Mouse (Mus musculus): Measurements from ENCODE around the gene Jpt1. TPM values are rescaled to one million over a fixed set of nuclear protein-coding genes. Genes with fewer than 3 reads are reported as not detected.
"Not testable (repeated sequence)": the region's sequence is repeated elsewhere in the genome, so short reads cannot be mapped to it uniquely, and the experiment has no call there.

The Jpt1 gene
- polyA plus RNA-seq, 1 experiment from 2014 or later = 1,597 TPM

DNA sequence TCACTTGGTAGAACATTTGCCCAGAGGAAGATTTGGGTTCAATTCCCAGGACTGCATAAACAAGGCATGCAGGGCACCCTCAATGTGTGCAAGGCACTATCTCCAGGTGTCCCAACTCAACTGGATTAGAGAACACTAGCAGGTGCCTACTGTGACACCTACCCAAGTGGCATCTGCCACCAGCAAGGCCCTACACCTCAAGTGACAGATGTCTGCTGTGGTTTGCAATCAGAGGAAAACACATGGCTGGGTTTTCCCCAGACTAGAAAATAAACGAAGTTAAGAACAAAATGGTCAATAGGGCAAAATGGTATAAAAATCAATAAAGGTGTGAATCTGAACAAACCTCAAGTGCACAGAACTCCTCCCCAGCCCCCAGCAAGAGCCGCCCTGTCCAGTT is 6.1 kb downstream of the Jpt1 start:
- Histone ChIP-seq H3K4me1 (ENCODE audit: control insufficient read depth, insufficient read depth, low read length) (peaks cover 53% of the 10 kb centered on the region), H3K4me3 (ENCODE audit: low read depth, low read length) (no peak overlapping the region), H3K36me3 (ENCODE audit: control insufficient read depth, insufficient read depth, low read length) (no peaks in the 10 kb centered on the region), H3K27ac (ENCODE audit: low read length) (no peak overlapping the region), H3K9ac (ENCODE audit: low read depth, low read length) (no peak overlapping the region), H3K27me3 (ENCODE audit: control insufficient read depth, insufficient read depth, low read depth, low read length) (no peaks in the 10 kb centered on the region), H3K9me3 (replicated peaks; ENCODE audit: control insufficient read depth, low read length, poor library complexity, severe bottlenecking) (no peaks in the 10 kb centered on the region), H3K4me2 (ENCODE audit: low read length) (no peak overlapping the region)
- ATAC-seq = no peak
- 86% methylated on average over 2 of the region's 2 CpGs for WGBS

DNA sequence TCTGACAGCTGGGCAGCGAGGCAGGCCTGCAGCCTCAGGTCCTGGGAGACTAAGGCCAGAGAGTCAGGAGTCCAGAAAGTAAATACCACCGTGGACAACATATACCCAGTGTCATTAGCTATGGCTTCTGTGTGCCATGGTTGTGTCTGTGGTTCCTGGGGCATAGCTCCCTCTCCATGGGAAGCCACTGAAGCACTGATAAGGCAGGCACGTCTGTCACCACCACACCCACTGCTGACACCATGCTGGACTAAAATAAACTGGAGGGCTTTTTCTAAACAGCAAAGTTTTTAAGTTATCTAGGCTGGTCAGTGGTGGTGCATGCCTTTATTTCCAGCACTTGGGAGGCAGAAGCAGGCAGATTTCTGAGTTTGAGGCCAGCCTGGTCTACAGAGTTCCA is 7.6 kb downstream of the Jpt1 start:
- ATAC-seq = no peak

DNA sequence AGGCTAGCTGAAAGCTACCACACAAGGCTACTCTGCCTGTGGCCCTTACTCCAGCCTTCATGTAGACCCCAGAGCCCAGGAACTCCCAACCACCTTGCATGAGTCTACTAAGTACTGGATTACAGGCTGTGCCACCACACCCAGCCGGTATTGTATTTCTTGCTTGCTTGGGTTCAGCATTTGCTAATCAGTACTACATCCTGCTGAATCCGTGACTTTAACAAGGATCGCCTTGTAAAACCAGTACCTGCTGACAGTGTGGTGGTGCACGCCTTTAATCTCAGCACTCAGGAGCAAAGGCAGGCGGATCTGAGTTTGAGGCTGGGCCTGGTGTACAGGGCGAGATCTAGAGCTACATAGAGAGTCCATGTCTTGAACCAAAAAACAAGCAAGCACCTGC is 11.6 kb downstream of the Jpt1 start:
- no peak overlapping the region for H3K27ac ChIP-seq (ENCODE audit: low read length)
- no peaks in the 10 kb centered on the region for H3K9me3 ChIP-seq (replicated peaks; ENCODE audit: control insufficient read depth, low read length, poor library complexity, severe bottlenecking)
- ATAC-seq = no peak
- no peaks in the 10 kb centered on the region for H3K27me3 ChIP-seq (ENCODE audit: control insufficient read depth, insufficient read depth, low read depth, low read length)
- H3K4me1 ChIP-seq (ENCODE audit: control insufficient read depth, insufficient read depth, low read length) = peaks cover 21% of the 10 kb centered on the region
- no peak overlapping the region for H3K4me3 ChIP-seq (ENCODE audit: low read depth, low read length)
- 97% methylated on average over 6 of the region's 6 CpGs for WGBS
- H3K36me3 ChIP-seq (ENCODE audit: control insufficient read depth, insufficient read depth, low read length) = peaks cover 34% of the 10 kb centered on the region
- no peak overlapping the region for H3K4me2 ChIP-seq (ENCODE audit: low read length)
- no peak overlapping the region for H3K9ac ChIP-seq (ENCODE audit: low read depth, low read length)

More for the DNA sequence above, 7.6 kb downstream of the Jpt1 start:
- Histone ChIP-seq H3K27me3 (ENCODE audit: control insufficient read depth, insufficient read depth, low read depth, low read length) (no peaks in the 10 kb centered on the region), H3K9me3 (replicated peaks; ENCODE audit: control insufficient read depth, low read length, poor library complexity, severe bottlenecking) (no peaks in the 10 kb centered on the region), H3K4me3 (ENCODE audit: low read depth, low read length) (no peak overlapping the region), H3K9ac (ENCODE audit: low read depth, low read length) (no peak overlapping the region), H3K4me2 (ENCODE audit: low read length) (no peak overlapping the region), H3K36me3 (ENCODE audit: control insufficient read depth, insufficient read depth, low read length) (peaks cover 7% of the 10 kb centered on the region), H3K4me1 (ENCODE audit: control insufficient read depth, insufficient read depth, low read length) (peaks cover 52% of the 10 kb centered on the region), H3K27ac (ENCODE audit: low read length) (no peak overlapping the region)
- WGBS = 67% methylated on average over 3 of the region's 3 CpGs

DNA sequence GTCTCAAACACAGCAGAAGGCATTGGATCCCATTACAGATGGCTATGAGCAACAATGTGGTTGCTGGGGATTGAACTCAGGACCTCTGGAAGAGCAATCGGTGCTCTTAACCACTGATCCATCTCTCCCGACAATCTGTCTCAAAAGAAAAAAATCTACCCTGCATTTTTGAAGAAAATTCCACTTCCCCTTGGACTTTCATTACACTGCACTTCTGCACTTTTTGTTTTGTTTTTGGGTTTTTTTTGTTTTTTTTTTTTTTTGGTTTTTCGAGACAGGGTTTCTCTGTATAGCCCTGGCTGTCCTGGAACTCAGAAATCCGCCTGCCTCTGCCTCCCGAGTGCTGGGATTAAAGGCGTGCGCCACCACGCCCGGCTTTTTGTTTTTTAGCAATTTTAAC is 17.6 kb downstream of the Jpt1 start:
- H3K4me3 ChIP-seq (ENCODE audit: low read depth, low read length); H3K4me1 ChIP-seq (ENCODE audit: control insufficient read depth, insufficient read depth, low read length); H3K4me2 ChIP-seq (ENCODE audit: low read length); H3K27ac ChIP-seq (ENCODE audit: low read length); H3K9me3 ChIP-seq (replicated peaks; ENCODE audit: control insufficient read depth, low read length, poor library complexity, severe bottlenecking); H3K9ac ChIP-seq (ENCODE audit: low read depth, low read length); ATAC-seq; H3K27me3 ChIP-seq (ENCODE audit: control insufficient read depth, insufficient read depth, low read depth, low read length): not testable (repeated sequence)
- peaks cover 32% of the 10 kb centered on the region for H3K36me3 ChIP-seq (ENCODE audit: control insufficient read depth, insufficient read depth, low read length)
- WGBS = 90% methylated on average over 9 of the region's 9 CpGs

DNA sequence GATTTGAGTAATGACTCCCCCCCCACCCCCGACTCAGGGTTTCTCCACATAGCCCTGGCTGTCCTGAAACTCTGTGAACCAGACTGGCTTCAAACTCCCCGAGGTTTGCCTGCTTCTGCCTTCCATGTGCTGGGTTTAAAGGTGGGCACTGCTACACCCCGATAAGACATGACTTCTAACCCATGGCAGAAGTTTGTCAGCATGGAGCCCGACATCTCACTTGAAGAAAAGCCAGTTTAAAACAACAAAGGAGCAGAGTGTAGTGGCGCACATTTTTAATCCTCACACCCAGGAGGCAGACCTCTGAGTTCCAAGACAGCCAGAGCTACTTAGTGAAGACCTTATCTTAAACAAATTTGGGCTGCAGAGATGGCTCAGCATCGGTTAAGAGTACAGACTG is 21.8 kb downstream of the Jpt1 start:
- no peak for ATAC-seq
- Histone ChIP-seq H3K4me2 (ENCODE audit: low read length) (peak overlapping the region; percentile 62), H3K9me3 (replicated peaks; ENCODE audit: control insufficient read depth, low read length, poor library complexity, severe bottlenecking) (no peaks in the 10 kb centered on the region), H3K27me3 (ENCODE audit: control insufficient read depth, insufficient read depth, low read depth, low read length) (no peaks in the 10 kb centered on the region), H3K27ac (ENCODE audit: low read length) (no peak overlapping the region), H3K4me1 (ENCODE audit: control insufficient read depth, insufficient read depth, low read length) (peaks cover 14% of the 10 kb centered on the region), H3K36me3 (ENCODE audit: control insufficient read depth, insufficient read depth, low read length) (peaks cover 4% of the 10 kb centered on the region; the same call in 1 of the 2 replicates), H3K9ac (ENCODE audit: low read depth, low read length) (peak overlapping the region; percentile 75; the same call in 1 of the 2 replicates), H3K4me3 (ENCODE audit: low read depth, low read length) (peak overlapping the region; percentile 57)
- WGBS = 33% methylated on average over 6 of the region's 6 CpGs

DNA sequence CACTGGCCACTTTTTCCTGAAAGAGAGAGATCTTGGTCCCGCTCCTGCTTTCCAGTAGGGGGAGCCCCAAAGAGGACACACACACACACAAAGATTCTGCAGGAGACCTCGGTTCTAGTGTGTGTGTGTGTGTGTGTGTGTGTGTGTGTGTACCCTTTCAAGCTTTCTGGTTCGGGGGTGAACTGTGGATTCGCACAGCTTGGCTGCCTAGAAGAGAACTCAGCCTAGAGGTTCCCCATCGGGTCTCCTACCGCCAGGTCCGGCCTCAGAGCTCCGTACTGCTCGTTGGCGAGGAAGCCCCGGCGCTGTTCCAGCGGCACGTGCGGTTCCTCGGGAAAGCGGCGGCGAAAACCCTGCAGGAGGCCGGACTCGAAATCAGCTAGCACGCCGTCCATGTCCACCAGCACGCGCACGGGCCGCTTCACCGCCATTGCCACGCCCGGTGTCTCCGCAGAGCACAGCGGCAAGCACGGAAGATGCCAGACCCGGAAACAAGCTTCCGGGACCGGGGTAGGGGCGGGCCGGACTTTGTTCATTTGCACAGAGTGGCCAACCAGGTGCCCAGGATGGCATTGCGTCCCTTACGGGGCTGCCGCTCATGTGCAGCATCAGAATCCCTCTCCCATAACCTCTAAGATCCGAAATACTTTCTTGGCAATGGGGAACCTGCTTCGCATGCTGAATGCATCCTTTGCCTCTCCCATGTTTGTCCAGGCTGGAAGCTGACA is 22.7 kb downstream of the Jpt1 start, which contains the start of gene Nt5c:
Gene Nt5c, minus strand, starts transcription at position 507 of the 728 bp plus-strand sequence.
- peak; percentile 93 for ATAC-seq
- no peaks in the 10 kb centered on the region for H3K9me3 ChIP-seq (replicated peaks; ENCODE audit: control insufficient read depth, low read length, poor library complexity, severe bottlenecking)
- H3K36me3 ChIP-seq (ENCODE audit: control insufficient read depth, insufficient read depth, low read length) = no peaks in the 10 kb centered on the region; the same call in 1 of the 2 replicates
- peak within 1 kb of the TSS; percentile 62 for H3K4me2 ChIP-seq (ENCODE audit: low read length)
- peak within 1 kb of the TSS; percentile 75 for H3K9ac ChIP-seq (ENCODE audit: low read depth, low read length)
- H3K4me3 ChIP-seq (ENCODE audit: low read depth, low read length) = peak within 1 kb of the TSS; percentile 57
- peak within 1 kb of the TSS; percentile 76 for H3K27ac ChIP-seq (ENCODE audit: low read length)
- under 1% methylated on average over 43 of the region's 43 CpGs for WGBS
- H3K27me3 ChIP-seq (ENCODE audit: control insufficient read depth, insufficient read depth, low read depth, low read length) = no peaks in the 10 kb centered on the region
- peaks cover 14% of the 10 kb centered on the region for H3K4me1 ChIP-seq (ENCODE audit: control insufficient read depth, insufficient read depth, low read length)

DNA sequence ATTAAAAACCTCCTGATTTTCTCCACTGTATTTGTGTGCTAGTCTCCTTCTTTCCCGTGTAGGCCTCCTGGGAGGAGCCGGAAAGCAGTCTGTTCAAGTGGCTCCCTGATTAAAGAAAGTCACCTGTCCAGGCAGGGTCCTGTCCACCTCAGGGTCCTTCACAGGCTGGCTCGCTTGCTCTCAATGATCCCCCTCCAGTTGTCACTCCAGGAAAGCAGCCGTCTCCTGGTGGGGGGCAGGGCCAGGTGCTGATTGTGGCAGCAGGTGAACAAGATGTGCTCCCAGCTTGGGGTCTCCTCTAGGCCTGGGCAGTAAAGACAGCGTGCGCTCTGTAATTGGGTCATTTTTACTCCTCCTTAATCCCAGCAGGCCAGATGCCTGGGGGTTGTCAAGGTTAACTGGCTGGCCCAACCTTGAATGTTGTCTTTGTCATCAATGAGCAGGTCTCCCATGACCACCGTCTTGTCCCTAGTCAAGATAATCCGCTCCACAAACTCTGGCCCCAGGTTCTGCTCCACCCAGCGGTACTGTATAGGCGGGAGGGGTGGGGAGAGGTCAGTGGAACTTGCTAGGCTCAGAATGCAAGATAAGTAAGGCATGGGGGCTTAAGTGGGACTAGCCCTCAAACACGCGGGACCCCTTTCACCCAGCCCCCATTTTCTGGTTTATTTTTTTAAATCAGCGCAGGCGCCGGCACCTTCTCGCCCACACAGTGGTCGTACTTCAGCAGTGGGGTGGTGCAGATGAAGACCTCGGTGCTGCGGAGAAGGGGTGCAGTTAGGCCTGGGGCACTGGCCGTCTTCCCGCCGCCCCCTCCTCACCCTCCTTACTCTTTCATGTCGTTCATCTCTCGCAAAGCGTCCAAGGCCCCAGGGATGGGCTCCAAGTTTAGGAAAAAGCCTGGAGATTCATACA is 23.5 kb downstream of the Jpt1 start:
- 20% methylated on average over 25 of the region's 25 CpGs for WGBS
- H3K27ac ChIP-seq (ENCODE audit: low read length) = peak overlapping the region; percentile 2; the same call in 1 of the 2 replicates

DNA sequence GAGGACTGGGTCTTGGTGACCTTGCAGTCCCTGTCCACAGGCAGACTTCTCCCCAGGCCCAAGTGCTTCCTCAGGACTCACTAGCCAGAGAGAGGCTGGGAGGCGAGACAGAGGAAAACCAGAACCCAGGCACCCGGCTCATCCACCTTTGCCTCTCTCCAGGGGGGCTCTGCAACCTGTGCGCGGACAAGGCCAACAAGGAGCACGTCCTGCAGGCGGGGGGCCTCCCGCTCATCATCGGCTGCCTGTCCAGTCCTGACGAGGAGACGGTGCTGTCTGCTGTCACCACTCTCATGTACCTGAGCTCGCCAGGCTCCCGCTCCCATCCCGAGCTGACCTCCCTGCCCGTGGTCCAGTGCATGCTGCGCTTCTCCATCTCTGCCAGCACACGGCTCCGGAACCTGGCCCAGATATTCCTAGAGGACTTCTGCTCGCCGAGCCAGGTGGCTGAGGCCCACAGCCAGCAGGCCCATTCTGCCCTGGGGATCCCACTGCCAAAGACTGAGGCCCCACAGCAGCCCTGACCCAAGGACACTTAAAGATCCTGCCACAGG is 25.6 kb downstream of the Jpt1 start:
- Histone ChIP-seq H3K4me3 (ENCODE audit: low read depth, low read length) (no peak overlapping the region), H3K27me3 (ENCODE audit: control insufficient read depth, insufficient read depth, low read depth, low read length) (no peaks in the 10 kb centered on the region), H3K4me1 (ENCODE audit: control insufficient read depth, insufficient read depth, low read length) (peaks cover 17% of the 10 kb centered on the region), H3K36me3 (ENCODE audit: control insufficient read depth, insufficient read depth, low read length) (no peaks in the 10 kb centered on the region; the same call in 1 of the 2 replicates), H3K4me2 (ENCODE audit: low read length) (no peak overlapping the region), H3K9ac (ENCODE audit: low read depth, low read length) (no peak overlapping the region), H3K9me3 (replicated peaks; ENCODE audit: control insufficient read depth, low read length, poor library complexity, severe bottlenecking) (no peaks in the 10 kb centered on the region), H3K27ac (ENCODE audit: low read length) (no peak overlapping the region)
- ATAC-seq = no peak
- WGBS = 92% methylated on average over 18 of the region's 19 CpGs

More for the DNA sequence above, 23.5 kb downstream of the Jpt1 start:
- Histone ChIP-seq H3K9me3 (replicated peaks; ENCODE audit: control insufficient read depth, low read length, poor library complexity, severe bottlenecking) (no peaks in the 10 kb centered on the region), H3K4me2 (ENCODE audit: low read length) (peak overlapping the region; percentile 62), H3K9ac (ENCODE audit: low read depth, low read length) (peak overlapping the region; percentile 75), H3K36me3 (ENCODE audit: control insufficient read depth, insufficient read depth, low read length) (no peaks in the 10 kb centered on the region; the same call in 1 of the 2 replicates), H3K4me3 (ENCODE audit: low read depth, low read length) (peak overlapping the region; percentile 57), H3K4me1 (ENCODE audit: control insufficient read depth, insufficient read depth, low read length) (peaks cover 14% of the 10 kb centered on the region), H3K27me3 (ENCODE audit: control insufficient read depth, insufficient read depth, low read depth, low read length) (no peaks in the 10 kb centered on the region)
- peak; percentile 73 for ATAC-seq

Data from midbrain, embryonic 16.5 days (tissue).